8 mouse cellular contexts compared by ENCODE assay signal in the genomic region with DNA sequence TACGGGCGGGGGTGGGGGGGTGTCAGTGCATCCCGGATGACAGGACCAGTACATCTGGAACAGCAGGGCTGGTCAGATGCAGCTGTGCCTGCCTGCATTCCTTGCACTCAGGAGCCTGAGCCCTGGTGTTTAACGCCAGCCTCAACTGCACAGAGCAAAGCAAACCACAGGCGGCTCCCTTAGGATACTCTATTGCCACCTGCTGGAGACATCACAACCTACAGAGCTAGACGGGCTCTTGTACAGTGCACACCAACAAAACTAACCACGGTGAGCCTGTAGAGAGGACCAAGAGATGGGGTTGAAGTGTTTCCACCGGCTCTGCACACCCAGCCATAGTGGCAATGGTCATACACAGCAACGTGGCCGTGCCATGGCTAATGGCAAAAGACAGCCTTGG. TPM values are rescaled to one million over a fixed set of nuclear protein-coding genes. Genes with fewer than 3 reads are reported as not detected.
A peak's percentile ranks its signal among the peaks of the same experiment; 100 is the strongest.
DNase-seq lines count a peak whose midpoint lies in the region; ATAC-seq lines count a peak whose summit lies in the region.

No protein-coding gene starts in this region.

- H3K36me3 ChIP-seq in hindbrain, embryonic 13.5 days: peaks cover 4% of the 10 kb centered on the region; the same call in 1 of the 2 replicates
- no peaks in the 10 kb centered on the region for H3K36me3 ChIP-seq in midbrain, embryonic 13.5 days

- ATAC-seq in hindbrain, embryonic 13.5 days (ENCODE audit: low FRiP score): peak; percentile 70
- peak; percentile 70 for ATAC-seq in midbrain, embryonic 13.5 days

- no peaks in the 10 kb centered on the region for H3K9me3 ChIP-seq in hindbrain, embryonic 13.5 days
- H3K9me3 ChIP-seq in midbrain, embryonic 13.5 days: no peaks in the 10 kb centered on the region

- H3K4me2 ChIP-seq in hindbrain, embryonic 13.5 days: no peak overlapping the region
- H3K4me2 ChIP-seq in midbrain, embryonic 13.5 days (replicated peaks): no peak overlapping the region

- H3K4me1 ChIP-seq in hindbrain, embryonic 13.5 days (replicated peaks): peaks cover 41% of the 10 kb centered on the region
- H3K4me1 ChIP-seq in midbrain, embryonic 13.5 days (replicated peaks): peaks cover 43% of the 10 kb centered on the region

- peaks cover 46% of the 10 kb centered on the region for H3K27me3 ChIP-seq in hindbrain, embryonic 13.5 days
- peaks cover 68% of the 10 kb centered on the region for H3K27me3 ChIP-seq in midbrain, embryonic 13.5 days

- peak; percentile 76 for DNase-seq in urinary bladder, postnatal 14 days (ENCODE audit: low spot score)
- DNase-seq in urinary bladder, adult 2 months (ENCODE audit: low spot score): no peak
- peak; percentile 58 for DNase-seq in embryo, embryonic 11.5 days (ENCODE audit: low read depth, low spot score)
- peak; percentile 66 to 74 for DNase-seq in layer of hippocampus, postnatal 10 days (ENCODE audit: low spot score in 2 of 2)
- peak; percentile 38 for DNase-seq in telencephalon, adult 2 months (ENCODE audit: low read depth, low spot score)
- no peak for DNase-seq in urinary bladder, postnatal 25 days (ENCODE audit: low spot score)

- H3K9ac ChIP-seq in hindbrain, embryonic 13.5 days: no peak overlapping the region
- no peak overlapping the region for H3K9ac ChIP-seq in midbrain, embryonic 13.5 days (replicated peaks)

- 43% methylated on average over 10 of the region's 10 CpGs for WGBS in hindbrain, embryonic 13.5 days
- 48% methylated on average over 10 of the region's 10 CpGs for WGBS in midbrain, embryonic 13.5 days

- H3K27ac ChIP-seq in hindbrain, embryonic 13.5 days: no peak overlapping the region
- H3K27ac ChIP-seq in midbrain, embryonic 13.5 days: no peak overlapping the region

- no peak overlapping the region for H3K4me3 ChIP-seq in hindbrain, embryonic 13.5 days
- no peak overlapping the region for H3K4me3 ChIP-seq in midbrain, embryonic 13.5 days (replicated peaks)

RNA-seq across cellular contexts. Expression of a gene that starts 9.0 kb away (rescaled TPM):
- 0.09 and 0.15 TPM in 2 replicates for polyA plus RNA-seq in urinary bladder, adult 2 months (2012; rRNA removed)
- polyA plus RNA-seq in hindbrain, embryonic 13.5 days (2015; fragmentation: Nextera tagmentation; extraction: Ambion mirVana): not detected in 2 replicates
- total RNA-seq in layer of hippocampus, postnatal 10 days (2021): not detected
- polyA plus RNA-seq in midbrain, embryonic 13.5 days (2015; fragmentation: Nextera tagmentation; extraction: Ambion mirVana): not detected in 2 replicates

RNA-seq across cellular contexts. Expression of a gene that starts 22.1 kb away (rescaled TPM):
- polyA plus RNA-seq in urinary bladder, adult 2 months (2012; rRNA removed): 7.3 and 7.5 TPM in 2 replicates
- 0.16 and 0.23 TPM in 2 replicates for polyA plus RNA-seq in hindbrain, embryonic 13.5 days (2015; fragmentation: Nextera tagmentation; extraction: Ambion mirVana)
- 1 to 10 TPM; 1.1 to 1.2 TPM for total RNA-seq in layer of hippocampus, postnatal 10 days (2021)
- 0.11 and 0.15 TPM in 2 replicates for polyA plus RNA-seq in midbrain, embryonic 13.5 days (2015; fragmentation: Nextera tagmentation; extraction: Ambion mirVana)

RNA-seq across cellular contexts. Expression of a gene that starts 59.3 kb away (rescaled TPM):
- not detected in 2 replicates for polyA plus RNA-seq in urinary bladder, adult 2 months (2012; rRNA removed)
- polyA plus RNA-seq in hindbrain, embryonic 13.5 days (2015; fragmentation: Nextera tagmentation; extraction: Ambion mirVana): not detected in 2 replicates
- not detected for total RNA-seq in layer of hippocampus, postnatal 10 days (2021)
- polyA plus RNA-seq in midbrain, embryonic 13.5 days (2015; fragmentation: Nextera tagmentation; extraction: Ambion mirVana): not detected in 2 replicates

Comparison
In these comparisons a context has a peak if more than half of its experiments do, and no peak if none do; other contexts are left out.
1. DNase-seq: peak in urinary bladder, postnatal 14 days (single experiment), embryo, embryonic 11.5 days (single experiment), layer of hippocampus, postnatal 10 days (2 of 2) and telencephalon, adult 2 months (single experiment); none in urinary bladder, adult 2 months (single experiment) and urinary bladder, postnatal 25 days (single experiment).